Mouse (Mus musculus) intestine, embryonic 16.5 days (tissue): Measurements from ENCODE around the gene Zbtb5. TPM values are rescaled to one million over a fixed set of nuclear protein-coding genes. Genes with fewer than 3 reads are reported as not detected.

Experiments used
- ATAC-seq: fragments of 200-750 bp; cut with Nextera tagmentation; 2 replicates; pipeline ENCODE4 v1.8.0; 2017; ENCODE audit warnings: moderate TSS enrichment, moderate library complexity
- H3K27ac ChIP-seq: fragments of 300-500 bp; sonication (generic); 2 replicates; pipeline ENCODE4 v1.5.1; 2014; ENCODE audit warnings: mild to moderate bottlenecking, low read length
- H3K27me3 ChIP-seq: fragments of 300-500 bp; sonication (generic); replicated peaks from 2 replicates; pipeline ENCODE4 v1.6.1; 2014; ENCODE audit warnings: low read length, control low read depth, mixed read lengths; ENCODE audit not compliant: control insufficient read depth, insufficient read depth
- H3K36me3 ChIP-seq: fragments of 300-500 bp; sonication (generic); 2 replicates; pipeline ENCODE4 v1.6.1; 2014; ENCODE audit warnings: low read length, control low read depth; ENCODE audit not compliant: control insufficient read depth, insufficient read depth
- H3K4me1 ChIP-seq: fragments of 300-500 bp; sonication (generic); 2 replicates; pipeline ENCODE4 v1.6.1; 2014; ENCODE audit warnings: low read length, control low read depth, mixed read lengths; ENCODE audit not compliant: control insufficient read depth, insufficient read depth
- H3K4me2 ChIP-seq: fragments of 300-500 bp; sonication (generic); 2 replicates; pipeline ENCODE4 v1.6.1; 2014; ENCODE audit warnings: low read depth, low read length, control low read depth
- H3K4me3 ChIP-seq: fragments of 300-500 bp; sonication (generic); 2 replicates; pipeline ENCODE4 v1.5.1; 2014; ENCODE audit warnings: mild to moderate bottlenecking, low read length
- H3K9ac ChIP-seq: fragments of 300-500 bp; sonication (generic); 2 replicates; pipeline ENCODE4 v1.6.1; 2014; ENCODE audit warnings: low read depth, low read length
- H3K9me3 ChIP-seq: fragments of 300-500 bp; sonication (generic); 2 replicates; pipeline ENCODE4 v1.6.1; 2016; ENCODE audit warnings: low read length, control low read depth; ENCODE audit not compliant: control insufficient read depth
- WGBS: fragments of 180-500 bp; shearing (Covaris S2); extraction: QIAGEN DNeasy Blood & Tissue Kit; methylation state at CpG from one replicate; pipeline ENCODE4 v1.1.7; 2014; 5-methylcytosine and 5-hydroxymethylcytosine counted together
- polyA plus RNA-seq: library from polyadenylated mRNA; unstranded; fragments of >200 nt; fragmentation: Nextera tagmentation; extraction: Ambion mirVana; gene quantifications from 2 replicates; pipeline ENCODE4 v1.2.1, GENCODE M21; 2015

Gene Zbtb5
- polyA plus RNA-seq, 1 experiment from 2014 or later: 12.8 TPM

- Histone ChIP-seq H3K27ac (no peak overlapping the region), H3K4me1 (no peaks in the 10 kb centered on the region), H3K36me3 (no peaks in the 10 kb centered on the region), H3K27me3 (no peaks in the 10 kb centered on the region), H3K4me3 (no peak overlapping the region), H3K9ac (no peak overlapping the region), H3K4me2 (no peak overlapping the region), H3K9me3 (no peaks in the 10 kb centered on the region)
- 68% methylated on average over 6 of the region's 6 CpGs for WGBS
- ATAC-seq: no peak
Observed at GRCm38 (mm10) chr4:44943480-44943879, 68.7 kb downstream of the Zbtb5 start.

- Histone ChIP-seq H3K9me3 (no peaks in the 10 kb centered on the region), H3K27me3 (no peaks in the 10 kb centered on the region), H3K9ac (no peak overlapping the region), H3K4me2 (no peak overlapping the region), H3K36me3 (no peaks in the 10 kb centered on the region), H3K4me1 (no peaks in the 10 kb centered on the region), H3K27ac (no peak overlapping the region), H3K4me3 (no peak overlapping the region)
- 94% methylated on average over 1 of the region's 1 CpGs for WGBS
- ATAC-seq: no peak
Observed at GRCm38 (mm10) chr4:44942237-44942636, 70.0 kb downstream of the Zbtb5 start.

Other genes starting within 250 kb of the Zbtb5 start
- 142 and 153 TPM in 2 replicates for gene Grhpr, start 31.0 kb downstream of the Zbtb5 start, polyA plus RNA-seq
- 31.1 and 34.1 TPM in 2 replicates for gene Polr1e, start 6.2 kb upstream of the Zbtb5 start, polyA plus RNA-seq
- gene Fbxo10, start 72.2 kb upstream of the Zbtb5 start, polyA plus RNA-seq: 7.9 and 8.2 TPM in 2 replicates
- gene Tomm5, start 95.7 kb upstream of the Zbtb5 start, polyA plus RNA-seq: 367 and 411 TPM in 2 replicates
- gene Frmpd1, start 172.5 kb upstream of the Zbtb5 start, polyA plus RNA-seq: 0.39 and 0.48 TPM in 2 replicates